In the genomic region with DNA sequence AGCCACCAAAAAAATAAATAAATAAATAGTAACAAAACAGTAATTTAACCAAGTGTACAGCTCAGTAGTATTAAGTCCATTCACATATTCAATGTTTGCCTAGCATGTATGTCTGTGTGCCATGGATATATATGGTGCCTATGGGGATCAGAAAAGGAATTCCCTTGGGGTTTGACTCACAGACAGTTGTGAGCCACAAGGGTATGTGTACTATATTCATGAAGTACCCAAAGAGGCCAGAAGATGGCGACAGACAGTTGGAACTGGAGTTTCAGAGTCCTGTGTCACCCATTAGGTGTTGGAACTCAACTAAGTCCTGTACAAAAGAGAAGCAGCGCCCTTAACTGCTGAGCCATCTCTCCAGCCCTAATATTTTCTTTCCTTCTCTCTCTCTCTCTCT, we compare ENCODE assay signal across 8 mouse cellular contexts. TPM values are rescaled to one million over a fixed set of nuclear protein-coding genes. Genes with fewer than 3 reads are reported as not detected.
A peak's percentile ranks its signal among the peaks of the same experiment; 100 is the strongest.
DNase-seq lines count a peak whose midpoint lies in the region; ATAC-seq and TF ChIP-seq lines count a peak whose summit lies in the region.

No protein-coding gene starts in this region.

- no peaks in the 10 kb centered on the region for H3K4me1 ChIP-seq in hindbrain, embryonic 12.5 days
- H3K4me1 ChIP-seq in spleen, adult 2 months (ENCODE audit: control insufficient read depth, insufficient read depth, insufficient read length): no peaks in the 10 kb centered on the region

- no peak overlapping the region for H3K4me2 ChIP-seq in hindbrain, embryonic 12.5 days (replicated peaks)

- H3K9ac ChIP-seq in hindbrain, embryonic 12.5 days: no peak overlapping the region

- H3K4me3 ChIP-seq in hindbrain, embryonic 12.5 days: no peak overlapping the region
- no peak overlapping the region for H3K4me3 ChIP-seq in spleen, adult 2 months (ENCODE audit: extremely low read depth, insufficient read depth, insufficient read length)

- no peaks in the 10 kb centered on the region for H3K9me3 ChIP-seq in hindbrain, embryonic 12.5 days (replicated peaks)

- TF ChIP-seq POLR2A in spleen, adult 2 months (IDR thresholded peaks at IDR 0.05; ENCODE audit: low read depth, low read length): no peak

- 37% methylated on average over 2 of the region's 2 CpGs for WGBS in hindbrain, embryonic 12.5 days
- 39% methylated on average over 2 of the region's 2 CpGs for WGBS in spleen, adult 2 months

- ATAC-seq in hindbrain, embryonic 12.5 days (ENCODE audit: low FRiP score): 0 out of 2 replicates have a peak, but pooled peaks have one; percentile 46

- no peaks in the 10 kb centered on the region for H3K27me3 ChIP-seq in hindbrain, embryonic 12.5 days
- no peaks in the 10 kb centered on the region for H3K27me3 ChIP-seq in spleen, adult 2 months (ENCODE audit: control insufficient read depth, insufficient read depth, low read length)

- peak; percentile 46 to 90 for DNase-seq in frontal cortex, adult 2 months (ENCODE audit: extremely low spot score in 1 of 2, low spot score in 1 of 2)
- no peak for DNase-seq in frontal cortex, postnatal 25 days (ENCODE audit: low spot score in 2 of 2)
- DNase-seq in adrenal gland, postnatal 36 days: peak; percentile 51 to 81
- DNase-seq in fibroblast of lung, adult 2 months (ENCODE audit: low read depth): peak; percentile 37
- peak; percentile 72 to 77 for DNase-seq in layer of hippocampus, postnatal 10 days (ENCODE audit: low spot score in 2 of 2)
- peak; percentile 98 for DNase-seq in lung, postnatal 36 days
- DNase-seq in spleen, adult 2 months (ENCODE audit: low read depth in 1 of 2, low spot score in 2 of 2): peak; percentile 59 to 73

- no peak overlapping the region for H3K27ac ChIP-seq in hindbrain, embryonic 12.5 days
- H3K27ac ChIP-seq in spleen, adult 2 months (ENCODE audit: insufficient read depth, low read length): no peak overlapping the region

- peak; percentile 31; the same call in 1 of the 2 replicates for TF ChIP-seq CTCF in spleen, adult 2 months (IDR thresholded peaks at IDR 0.05; ENCODE audit: extremely low read depth, insufficient read depth, insufficient read length, insufficient replicate concordance)

- peaks cover 27% of the 10 kb centered on the region for H3K36me3 ChIP-seq in hindbrain, embryonic 12.5 days
- peaks cover 14% of the 10 kb centered on the region for H3K36me3 ChIP-seq in spleen, adult 2 months (ENCODE audit: control insufficient read depth, insufficient read depth, low read length)

RNA-seq across cellular contexts. Expression of gene Prpf3, which starts 6.1 kb away (rescaled TPM):
- polyA plus RNA-seq in frontal cortex, adult 2 months (2012; rRNA removed): 35.9 and 36.2 TPM in 2 replicates
- 10 to 100 TPM; 27.4 to 39.2 TPM for total RNA-seq in adrenal gland, postnatal 36 days (2021)
- 52.5 and 56.9 TPM in 2 replicates for polyA plus RNA-seq in hindbrain, embryonic 12.5 days (2016; fragmentation: Nextera tagmentation; extraction: Ambion mirVana)
- total RNA-seq in layer of hippocampus, postnatal 10 days (2021): 10 to 100 TPM; 26.0 to 26.4 TPM
- 8.6 and 12.1 TPM in 2 replicates for polyA plus RNA-seq in spleen, adult 2 months (2012; rRNA removed)

RNA-seq across cellular contexts. Expression of gene Mrps21, which starts 9.5 kb away (rescaled TPM):
- 235 and 288 TPM in 2 replicates for polyA plus RNA-seq in frontal cortex, adult 2 months (2012; rRNA removed)
- 100 to 1,000 TPM; 272 to 276 TPM for total RNA-seq in adrenal gland, postnatal 36 days (2021)
- polyA plus RNA-seq in hindbrain, embryonic 12.5 days (2016; fragmentation: Nextera tagmentation; extraction: Ambion mirVana): 309 and 346 TPM in 2 replicates
- 100 to 1,000 TPM; 147 to 175 TPM for total RNA-seq in layer of hippocampus, postnatal 10 days (2021)
- polyA plus RNA-seq in spleen, adult 2 months (2012; rRNA removed): 28.0 and 30.7 TPM in 2 replicates

RNA-seq across cellular contexts. Expression of gene Ciart, which starts 20.3 kb away (rescaled TPM):
- 37.2 and 42.7 TPM in 2 replicates for polyA plus RNA-seq in frontal cortex, adult 2 months (2012; rRNA removed)
- 1 to 10 TPM; 2.2 to 3.2 TPM for total RNA-seq in adrenal gland, postnatal 36 days (2021)
- polyA plus RNA-seq in hindbrain, embryonic 12.5 days (2016; fragmentation: Nextera tagmentation; extraction: Ambion mirVana): 4.0 and 7.7 TPM in 2 replicates
- 1 to 10 TPM; 6.5 to 8.9 TPM for total RNA-seq in layer of hippocampus, postnatal 10 days (2021)
- 3.3 and 3.8 TPM in 2 replicates for polyA plus RNA-seq in spleen, adult 2 months (2012; rRNA removed)

RNA-seq across cellular contexts. Expression of gene BC028528, which starts 30.0 kb away (rescaled TPM):
- polyA plus RNA-seq in frontal cortex, adult 2 months (2012; rRNA removed): 15.0 and 16.2 TPM in 2 replicates
- 10 to 100 TPM in 1 of 2 experiments, 1 to 10 TPM in 1; 8.4 to 11.3 TPM for total RNA-seq in adrenal gland, postnatal 36 days (2021)
- polyA plus RNA-seq in hindbrain, embryonic 12.5 days (2016; fragmentation: Nextera tagmentation; extraction: Ambion mirVana): 9.2 and 12.1 TPM in 2 replicates
- 10 to 100 TPM in 1 of 2 experiments, 1 to 10 TPM in 1; 9.4 to 10.2 TPM for total RNA-seq in layer of hippocampus, postnatal 10 days (2021)
- 11.5 and 12.7 TPM in 2 replicates for polyA plus RNA-seq in spleen, adult 2 months (2012; rRNA removed)

RNA-seq across cellular contexts. Expression of gene Aph1a, which starts 32.0 kb away (rescaled TPM):
- polyA plus RNA-seq in frontal cortex, adult 2 months (2012; rRNA removed): 70.6 and 75.5 TPM in 2 replicates
- total RNA-seq in adrenal gland, postnatal 36 days (2021): 100 to 1,000 TPM; 108 to 138 TPM
- polyA plus RNA-seq in hindbrain, embryonic 12.5 days (2016; fragmentation: Nextera tagmentation; extraction: Ambion mirVana): 32.4 and 36.8 TPM in 2 replicates
- total RNA-seq in layer of hippocampus, postnatal 10 days (2021): 100 to 1,000 TPM in 1 of 2 experiments, 10 to 100 TPM in 1; 97.7 to 102 TPM
- polyA plus RNA-seq in spleen, adult 2 months (2012; rRNA removed): 100 and 174 TPM in 2 replicates

Comparison
In these comparisons a context has a peak if more than half of its experiments do, and no peak if none do; other contexts are left out.
1. DNase-seq: peak in frontal cortex, adult 2 months (2 of 2), adrenal gland, postnatal 36 days (2 of 2), fibroblast of lung, adult 2 months (single experiment), layer of hippocampus, postnatal 10 days (2 of 2), lung, postnatal 36 days (single experiment) and spleen, adult 2 months (2 of 2); none in frontal cortex, postnatal 25 days (0 of 2).